Mouse (Mus musculus) layer of hippocampus, adult 9-11 months (tissue): Measurements from ENCODE around the gene Rnf220.
"Not testable (repeated sequence)": the region's sequence is repeated elsewhere in the genome, so short reads cannot be mapped to it uniquely, and the experiment has no call there.

Experiments
- DNase-seq: peaks from one replicate; pipeline ENCODE4 v3.0.0; 2022

Rnf220 gene

DNA sequence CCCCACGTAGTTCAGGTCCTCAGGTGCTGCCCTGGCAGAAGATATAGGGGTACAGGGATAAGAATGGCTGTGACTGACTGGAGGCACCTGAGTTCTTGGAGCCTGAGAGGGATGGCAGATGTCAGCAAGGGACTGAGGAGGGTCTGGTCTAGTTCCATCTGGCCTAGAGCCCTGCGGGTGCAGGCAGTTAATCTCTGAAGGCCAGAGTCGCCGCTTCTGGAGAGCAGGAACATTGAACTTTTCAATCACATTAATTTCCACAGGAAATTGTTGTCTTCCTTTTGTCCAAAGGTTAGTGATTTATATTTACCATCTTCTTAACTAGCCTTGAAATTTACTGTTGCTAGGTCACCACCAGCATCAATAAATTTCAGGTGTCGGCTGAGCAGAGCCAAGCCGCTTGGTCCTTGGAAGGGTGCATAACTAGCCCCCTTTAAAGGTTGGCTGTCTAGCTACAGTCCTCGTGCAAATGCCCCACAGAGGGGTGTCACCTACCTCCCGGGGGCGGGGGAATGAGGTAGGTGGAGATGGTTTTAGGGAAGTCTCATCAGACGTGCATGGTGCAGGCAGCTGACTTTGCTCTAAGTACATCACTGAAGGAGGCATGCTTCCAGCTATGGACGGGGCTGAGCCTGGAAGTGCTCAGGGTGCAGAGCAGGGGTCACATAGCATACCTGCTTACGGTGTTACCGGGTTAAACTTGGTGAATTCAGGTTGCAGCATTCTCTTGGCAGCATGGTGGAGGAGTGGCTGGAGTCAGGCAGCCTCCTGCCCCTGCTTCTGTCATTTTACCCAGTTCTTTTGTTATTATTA, 234.5 kb downstream of the Rnf220 start:
- DNase-seq: no peak

DNA sequence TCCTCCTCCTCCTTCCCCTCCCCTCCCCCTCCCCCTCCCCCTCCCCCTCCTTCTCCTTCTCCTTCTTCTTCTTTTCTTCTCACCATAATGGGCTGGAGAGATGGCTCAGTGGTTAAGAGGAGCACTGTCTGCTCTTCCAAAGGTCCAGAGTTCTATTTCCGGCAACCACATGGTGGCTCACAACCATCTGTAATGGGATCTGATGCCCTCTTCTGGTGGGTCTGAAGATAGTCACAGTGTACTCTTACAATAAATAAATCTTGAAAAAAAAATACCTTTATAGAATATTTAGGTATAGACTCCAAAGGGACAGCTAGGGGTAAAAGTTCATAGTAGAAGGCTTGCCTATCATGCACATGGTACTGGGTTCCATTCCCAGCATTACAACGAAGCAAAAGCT, 235.6 kb downstream of the Rnf220 start:
- DNase-seq: no peak

DNA sequence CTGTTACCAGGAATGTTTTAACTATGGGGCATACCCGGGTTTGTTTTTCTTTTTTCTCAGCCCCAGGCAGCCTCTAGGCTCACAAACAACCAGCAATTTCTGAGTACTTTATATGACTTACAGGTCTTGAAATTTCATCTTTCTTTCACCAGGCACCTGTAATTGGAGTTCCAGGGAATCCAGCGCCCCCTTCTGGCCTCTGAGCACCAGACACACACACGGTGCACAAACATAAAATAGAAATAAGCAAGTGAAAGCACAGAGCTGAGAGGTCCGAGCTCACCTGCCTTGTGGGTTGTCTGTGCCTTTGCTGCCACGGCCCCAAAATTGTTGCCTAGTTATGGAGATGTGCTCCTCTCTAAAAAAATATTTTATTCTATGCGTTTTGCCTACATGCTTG, 236.9 kb downstream of the Rnf220 start:
- DNase-seq: not testable (repeated sequence)

DNA sequence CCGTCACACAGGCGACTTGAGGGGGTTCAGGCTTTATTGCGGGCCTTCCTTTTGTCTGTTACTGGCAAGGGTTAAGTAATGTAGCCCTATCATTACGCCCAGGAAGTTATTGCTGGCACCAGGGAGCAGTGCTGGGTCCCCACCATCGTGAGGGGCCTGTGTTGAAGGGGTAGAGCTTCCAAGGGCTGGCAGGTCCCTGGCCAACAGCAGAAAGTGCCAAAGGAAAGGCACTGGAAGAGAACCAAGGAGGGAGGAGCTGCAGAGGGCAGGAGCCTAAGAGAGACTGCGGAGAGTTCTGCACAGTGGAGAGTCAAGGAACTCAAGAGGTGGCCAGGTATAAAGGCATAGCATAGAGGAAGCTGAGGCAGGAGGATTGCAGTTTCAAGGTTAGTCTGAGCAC, 242.2 kb downstream of the Rnf220 start:
- no peak for DNase-seq

DNA sequence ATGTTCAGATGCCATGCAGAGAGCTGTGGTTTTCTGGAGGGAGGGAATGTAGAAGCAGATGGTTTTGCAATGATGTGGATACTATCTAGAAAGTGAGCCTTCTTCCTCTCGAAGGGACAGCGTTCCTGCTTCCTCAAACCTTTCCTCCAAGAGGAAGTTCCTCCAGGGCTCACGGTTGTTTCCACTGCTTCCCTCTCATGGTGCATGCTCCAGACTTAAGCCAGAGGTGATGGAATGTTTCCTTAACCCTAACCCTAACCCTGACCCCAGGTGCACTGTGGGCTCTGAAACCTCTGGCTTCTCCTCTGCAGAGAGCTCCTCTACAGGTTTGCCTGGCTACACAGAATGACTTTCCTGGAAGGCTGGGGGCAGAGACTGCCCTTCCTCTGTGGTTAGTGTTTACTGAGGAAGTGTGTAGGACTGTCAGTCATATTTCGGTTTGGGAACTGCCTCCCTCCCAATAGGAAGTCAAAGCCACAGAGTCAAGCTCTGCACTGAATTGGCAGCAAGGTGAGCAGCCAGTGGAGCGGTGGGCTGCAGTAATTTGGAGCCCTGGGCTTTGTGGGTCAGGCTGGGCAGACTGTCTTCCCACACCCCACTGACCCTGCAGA, 242.7 kb downstream of the Rnf220 start:
- DNase-seq: no peak

DNA sequence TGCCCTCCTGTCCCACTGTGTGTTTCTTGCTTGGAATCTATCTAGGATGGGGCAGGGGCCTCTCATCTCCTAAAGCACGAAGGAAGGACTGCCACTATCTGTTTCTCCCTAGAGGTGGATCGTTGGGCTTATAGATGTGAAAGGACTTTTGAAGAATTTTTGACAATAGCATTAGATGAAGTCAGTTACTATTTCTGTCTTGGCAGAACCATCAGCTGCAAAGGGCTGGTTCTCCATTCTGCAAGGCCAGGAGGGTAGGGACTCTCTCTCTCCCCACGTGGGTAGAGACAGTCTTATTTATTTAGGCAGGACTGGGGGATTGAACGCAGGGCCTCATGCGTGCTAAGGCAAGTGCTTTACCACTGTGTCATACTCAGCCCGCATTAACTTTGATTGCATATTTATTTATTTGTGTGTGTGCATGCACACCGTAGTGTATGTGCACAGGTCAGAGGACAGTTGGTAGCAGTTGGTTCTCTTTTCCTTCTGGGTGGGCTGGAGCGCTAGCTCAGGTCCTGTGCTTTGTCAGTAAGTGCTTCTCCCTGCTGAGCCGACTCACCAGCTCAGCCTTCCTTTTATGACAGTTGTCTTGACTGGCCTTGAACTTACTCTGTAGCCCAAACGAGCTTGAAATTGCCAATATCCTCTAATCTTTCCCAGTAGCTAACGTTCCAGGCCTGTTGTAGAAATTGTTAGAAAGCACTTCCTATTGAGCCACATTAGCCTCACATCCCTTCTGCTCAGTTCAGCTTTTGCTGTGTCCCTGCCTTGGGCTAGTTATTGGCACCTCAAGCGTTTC, 243.4 kb downstream of the Rnf220 start:
- DNase-seq: no peak

DNA sequence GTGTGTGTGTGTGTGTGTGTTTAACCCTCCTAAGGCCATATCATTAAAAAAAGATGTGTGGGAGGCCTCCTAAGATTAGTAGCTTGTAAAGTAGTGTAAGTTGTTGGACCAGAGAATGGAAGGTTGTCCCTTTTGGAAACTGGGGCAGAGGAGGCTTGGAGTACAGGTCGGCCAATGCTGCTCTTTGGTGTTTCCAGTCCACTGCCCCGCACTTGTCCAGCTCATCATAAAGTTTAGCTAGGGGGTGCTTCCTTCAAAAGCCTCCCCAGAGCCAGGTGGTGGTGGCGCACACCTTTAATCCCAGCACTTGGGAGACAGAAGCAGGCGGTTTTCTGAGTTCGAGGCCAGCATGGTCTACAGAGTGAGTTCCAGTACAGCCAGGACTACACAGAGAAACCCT, 244.1 kb downstream of the Rnf220 start:
- DNase-seq: no peak

DNA sequence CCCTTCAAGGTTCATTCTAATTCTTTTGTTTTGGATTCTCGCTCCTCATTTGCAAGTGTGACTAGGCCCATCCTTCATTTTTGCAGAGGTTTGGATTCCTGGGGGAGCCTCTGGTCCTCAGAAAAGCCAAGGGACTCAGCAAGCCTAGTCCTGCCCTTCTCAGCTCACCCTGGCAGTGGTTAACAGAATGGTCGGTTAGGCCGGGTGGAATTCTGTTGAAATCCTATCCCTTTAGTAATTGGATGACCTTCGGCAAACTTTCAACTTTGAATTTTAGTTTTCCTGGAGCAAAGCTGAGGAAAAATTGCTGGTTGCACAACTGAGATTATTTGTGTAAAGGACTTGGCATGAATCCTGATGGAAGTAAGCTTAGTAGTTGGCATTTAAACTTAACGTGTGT, 244.5 kb downstream of the Rnf220 start:
- no peak for DNase-seq

DNA sequence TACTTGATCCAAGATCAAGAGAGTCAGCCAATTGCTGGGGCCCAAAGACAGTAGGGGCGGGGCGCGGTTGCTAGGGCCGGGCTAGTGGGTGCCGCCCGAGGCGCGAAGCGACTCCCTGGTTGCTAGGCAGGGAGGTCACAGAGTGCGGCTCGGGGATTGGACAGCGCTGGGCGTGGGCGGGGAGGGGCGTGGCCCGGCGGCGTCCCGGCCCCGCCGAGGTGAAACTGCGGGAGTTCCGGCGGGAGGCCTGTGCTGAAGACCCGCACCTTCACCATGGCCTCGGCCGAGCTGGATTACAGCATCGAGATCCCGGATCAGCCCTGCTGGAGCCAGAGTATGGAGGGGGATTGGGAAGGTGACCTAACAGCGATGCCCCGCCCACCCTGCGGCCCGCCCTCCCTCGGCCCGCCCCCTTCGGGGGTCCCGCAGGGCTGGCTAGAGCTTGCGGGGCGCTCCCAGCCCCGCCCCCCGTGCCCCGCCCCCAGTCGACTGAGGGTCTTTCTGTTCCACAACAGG, 245.0 kb downstream of the Rnf220 start, which contains the start of the genes Tmem53 and Armh1:
Gene Tmem53 (plus strand): TSS at position 151 of the 516 bp plus-strand sequence.
Gene Armh1 (minus strand): TSS at position 325 of the 516 bp plus-strand sequence.
- DNase-seq: peak; percentile 81

DNA sequence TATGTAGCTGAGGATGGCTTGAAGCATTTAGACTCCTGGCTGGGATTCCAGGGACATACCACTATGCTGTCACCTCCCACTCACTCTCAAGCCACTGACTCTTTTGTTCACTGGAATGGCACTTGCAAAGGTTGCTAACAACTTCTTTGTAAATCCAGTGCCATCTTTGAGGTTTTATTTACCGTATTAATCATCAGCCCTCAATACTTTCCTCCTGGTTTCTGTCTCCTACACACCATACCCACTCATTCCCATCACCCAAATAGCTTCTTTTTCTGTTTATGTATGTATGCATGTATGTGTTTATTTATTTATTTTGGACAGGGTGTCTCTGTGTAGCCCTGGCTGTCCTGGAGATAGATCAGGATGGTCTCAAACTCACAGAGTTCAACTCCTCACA, 245.9 kb downstream of the Rnf220 start:
- DNase-seq: no peak

DNA sequence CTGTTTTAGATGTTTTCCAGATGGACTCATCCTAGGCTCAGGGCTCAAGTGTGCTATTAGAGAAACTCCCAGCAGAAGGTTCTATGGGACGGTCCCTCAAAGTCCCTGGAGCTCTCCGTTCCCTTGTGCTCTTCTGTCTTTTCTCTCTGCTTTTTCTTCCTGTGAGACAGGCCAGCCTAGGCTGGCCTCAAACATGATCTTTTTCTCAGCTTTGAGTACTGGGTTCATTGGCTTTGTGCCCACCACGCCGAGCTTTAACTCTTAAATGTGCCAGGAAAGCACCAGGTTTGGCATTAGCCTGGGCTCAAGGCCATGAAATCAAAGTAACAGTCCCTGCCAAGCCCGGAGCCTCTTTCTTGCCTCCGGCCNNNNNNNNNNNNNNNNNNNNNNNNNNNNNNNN, 256.0 kb downstream of the Rnf220 start:
- DNase-seq: no peak

DNA sequence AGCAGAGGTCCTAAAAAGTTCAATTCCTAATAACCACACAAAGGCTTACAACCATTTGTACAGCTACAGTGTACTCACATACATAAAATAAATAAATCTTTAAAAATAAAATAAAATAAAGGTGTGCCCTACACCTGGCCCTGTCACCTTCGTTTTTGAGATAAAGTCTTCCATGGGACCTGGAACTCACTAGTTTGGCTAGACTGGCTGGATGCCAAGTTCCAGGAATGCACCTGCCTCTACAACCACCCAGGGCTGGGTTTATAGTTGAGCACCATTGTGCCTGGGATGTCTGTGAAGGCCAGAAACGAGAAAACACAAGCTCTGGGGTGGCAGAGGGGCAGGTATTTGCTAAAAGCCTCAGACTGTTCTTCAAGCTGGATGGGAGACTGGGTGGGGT, 257.7 kb downstream of the Rnf220 start:
- no peak for DNase-seq

DNA sequence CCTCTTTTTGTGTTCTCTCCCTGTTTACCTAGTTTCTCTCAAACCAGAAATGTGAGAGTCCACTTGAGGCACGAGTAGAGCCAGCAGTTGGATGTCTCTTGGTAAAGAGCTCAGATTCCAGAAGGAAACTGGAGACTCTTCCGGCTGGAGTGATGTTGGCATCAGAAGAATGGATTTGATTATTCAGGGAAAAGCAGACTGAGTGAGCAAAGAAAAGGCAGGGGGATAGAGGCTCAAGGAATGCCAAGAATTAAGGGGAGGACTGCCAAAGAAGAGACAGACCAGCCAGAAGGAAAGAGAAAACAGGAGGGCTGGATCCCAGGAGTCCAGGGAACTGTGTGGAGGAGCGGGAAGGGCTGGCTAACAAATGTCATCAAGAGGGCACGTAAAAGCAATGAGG, 261.0 kb downstream of the Rnf220 start:
- no peak for DNase-seq

DNA sequence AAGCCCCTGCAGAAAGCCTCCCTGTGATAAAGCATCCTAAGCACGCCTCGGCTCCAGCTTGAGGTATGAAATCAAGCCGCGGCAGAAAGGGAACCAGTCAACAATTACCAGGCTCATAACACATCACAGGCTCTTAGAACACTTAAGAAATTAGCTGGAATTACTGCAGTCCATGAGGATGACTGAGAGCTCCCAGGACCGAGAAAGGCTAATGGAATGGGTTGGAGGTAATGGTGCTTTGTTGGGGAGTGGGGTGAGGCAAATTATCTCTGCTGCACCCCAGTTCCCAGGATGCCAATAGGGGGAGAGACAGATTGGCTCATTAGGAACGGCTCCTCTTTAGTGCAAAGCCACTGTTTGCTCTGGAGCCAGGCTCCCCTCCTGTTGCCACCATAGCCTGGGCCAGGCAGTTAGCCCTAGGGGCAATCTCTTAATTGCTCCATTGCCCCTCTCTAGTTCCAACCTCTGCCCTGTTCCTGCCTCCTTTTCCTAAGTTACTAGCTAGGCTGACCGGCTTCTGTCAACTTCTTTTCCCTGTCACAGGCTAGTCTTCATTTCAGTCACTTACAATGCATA, 262.6 kb downstream of the Rnf220 start:
- DNase-seq: no peak

DNA sequence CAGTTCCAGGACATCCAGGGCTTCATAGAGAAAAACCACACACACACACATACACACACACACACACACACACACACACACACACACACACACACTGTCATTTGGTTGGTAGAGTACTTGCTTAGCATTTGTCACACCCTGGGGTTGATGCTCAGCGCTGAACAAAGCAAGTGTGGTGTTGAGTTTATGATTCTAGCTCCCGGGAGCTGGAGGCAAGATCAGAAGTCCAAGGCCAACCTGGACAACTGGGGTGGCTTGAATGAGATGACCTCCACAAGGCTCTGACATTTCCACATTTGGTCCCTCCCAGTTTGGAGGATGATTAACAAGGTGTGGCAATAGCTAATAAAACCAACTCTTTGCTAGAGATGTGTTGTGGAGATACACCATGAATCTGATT, 265.6 kb downstream of the Rnf220 start:
- DNase-seq: no peak

DNA sequence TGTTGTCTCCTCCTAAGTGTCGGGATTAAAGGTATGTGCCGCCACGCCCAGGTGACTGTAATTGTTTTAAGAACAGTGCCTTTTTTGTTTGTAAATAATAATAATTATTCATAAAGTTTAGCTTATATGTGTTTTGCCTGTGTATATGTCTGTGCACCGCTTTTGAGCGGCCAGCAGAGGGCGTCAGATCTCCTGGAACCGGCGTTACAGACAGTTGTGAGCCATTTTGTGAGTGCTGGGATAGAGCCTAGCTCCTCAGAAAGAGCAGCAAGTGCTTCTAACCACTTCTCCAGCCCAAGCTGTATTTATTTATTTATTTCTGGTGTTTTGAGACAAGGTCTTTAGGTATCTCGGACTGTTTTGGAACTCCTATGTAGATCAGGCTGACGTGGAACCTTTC, 266.5 kb downstream of the Rnf220 start:
- DNase-seq: no peak

DNA sequence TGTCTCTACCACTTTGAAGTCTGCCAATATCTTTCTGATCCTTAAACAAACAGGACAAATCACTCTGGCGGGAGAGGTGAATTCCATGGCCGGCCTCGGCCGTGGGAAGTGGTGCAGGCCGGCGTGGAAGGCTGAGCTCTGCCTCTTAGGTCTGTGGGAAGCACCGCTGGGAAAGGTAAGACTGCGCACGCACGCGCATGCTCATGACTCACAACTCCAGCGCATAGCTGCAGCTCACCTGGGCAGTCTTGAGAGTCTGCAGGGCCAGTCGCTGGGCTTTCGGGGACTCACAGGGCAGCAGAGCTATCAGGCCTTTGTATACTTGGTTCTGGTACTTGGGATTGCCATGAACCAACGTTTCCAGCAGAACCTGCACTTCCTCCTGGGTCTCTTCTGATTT, 267.3 kb downstream of the Rnf220 start:
- no peak for DNase-seq

DNA sequence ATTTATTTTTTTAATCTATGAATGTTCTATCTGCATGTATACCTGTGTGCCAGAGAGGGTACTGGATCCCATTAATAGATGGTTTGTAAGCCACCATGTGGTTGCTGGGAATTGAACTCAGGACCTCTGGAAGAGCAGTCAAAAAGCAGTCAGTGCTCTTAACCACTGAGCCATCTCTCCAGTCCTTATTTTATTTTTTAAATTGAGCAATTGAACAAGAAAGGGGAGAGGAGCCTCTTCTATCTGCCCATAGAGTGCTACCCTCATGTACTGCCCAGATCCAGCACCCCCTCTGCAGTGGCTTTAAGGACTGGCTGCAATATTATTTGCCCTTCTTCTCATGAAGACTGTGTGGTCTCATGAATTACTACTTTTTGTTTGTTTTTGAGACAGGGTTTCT, 271.6 kb downstream of the Rnf220 start:
- no peak for DNase-seq

DNA sequence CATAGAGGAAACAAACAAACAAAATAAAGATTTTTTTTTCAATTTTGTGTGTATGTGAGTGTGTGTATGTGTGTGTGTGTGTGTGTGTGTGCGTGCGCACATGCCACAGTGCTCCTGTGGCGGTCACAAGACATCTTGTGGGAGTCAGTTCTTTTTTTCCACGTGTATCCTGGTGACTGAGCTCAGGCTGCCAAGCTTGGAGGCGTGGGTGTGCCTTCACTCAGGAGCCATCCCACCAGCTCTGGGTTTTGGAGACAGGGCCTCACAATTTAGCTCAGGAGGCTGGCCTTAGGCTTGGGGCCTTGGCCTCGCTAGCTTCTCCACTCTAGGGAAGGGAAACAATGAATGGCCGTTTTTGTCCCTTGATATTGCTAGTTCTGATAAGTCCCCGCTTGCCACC, 272.7 kb downstream of the Rnf220 start:
- no peak for DNase-seq

DNA sequence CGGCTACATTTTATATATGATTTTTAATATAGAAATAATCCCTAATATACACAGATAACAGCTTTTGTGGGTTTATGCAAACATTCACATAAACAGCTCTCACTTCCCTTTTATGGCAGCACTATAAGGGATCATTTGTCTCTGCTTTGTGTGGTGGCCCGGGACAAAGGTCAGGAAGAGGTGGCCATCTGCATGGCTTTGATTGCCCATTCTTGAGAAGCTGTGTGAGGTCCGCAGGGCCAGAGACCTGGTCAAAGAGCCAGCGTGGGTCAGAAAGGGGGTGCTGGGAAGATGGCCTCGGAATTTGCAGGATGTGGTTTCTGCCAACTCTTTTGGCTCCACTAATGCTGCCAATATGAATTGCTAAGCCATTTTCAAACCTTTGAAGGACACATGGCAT, 273.9 kb downstream of the Rnf220 start:
- DNase-seq: no peak

DNA sequence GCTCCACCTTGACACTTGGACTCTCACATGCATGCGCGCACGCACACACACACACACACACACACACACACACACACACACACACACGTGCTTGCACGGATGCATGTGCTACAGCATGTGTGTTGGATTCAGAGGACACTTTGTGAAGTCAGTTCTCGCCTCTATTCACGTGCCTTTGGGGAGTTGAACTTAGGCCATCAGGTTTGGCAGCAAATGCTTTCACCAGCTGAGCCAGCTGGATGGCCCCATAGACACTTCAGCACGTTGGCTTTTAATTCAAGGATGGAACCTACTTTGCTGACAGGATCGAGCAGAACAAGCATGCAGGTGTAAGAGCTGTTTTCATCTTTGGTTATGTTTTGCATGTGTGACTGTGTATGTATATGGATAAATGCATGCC, 275.0 kb downstream of the Rnf220 start:
- DNase-seq: no peak
